Mouse (Mus musculus): ENCODE data around the gene Fosb.

Gene Fosb

GRCm38 (mm10) chr7:19279052-19279451 lies 30.8 kb downstream of the Fosb start:
- DNase-seq = no peak

DNA sequence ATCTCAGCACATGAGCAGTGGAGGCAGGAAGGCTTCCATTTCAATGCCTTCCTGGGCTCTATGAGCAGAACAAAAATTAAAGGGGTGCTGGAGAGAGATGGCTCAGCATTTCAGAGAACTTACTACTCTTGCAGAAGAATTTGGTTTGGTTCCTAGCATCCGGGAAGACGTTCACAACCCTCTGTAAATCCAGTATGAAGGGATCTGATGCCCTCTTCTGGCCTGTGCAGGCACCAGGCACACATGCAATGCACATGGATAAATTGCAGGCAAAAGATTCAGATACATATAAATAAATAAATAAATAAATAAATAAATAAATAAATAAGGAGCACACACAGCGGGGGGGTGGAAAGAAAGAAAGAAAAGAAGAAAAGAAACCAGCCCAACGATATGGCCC lies 33.6 kb downstream of the Fosb start:
- DNase-seq = no peak

DNA sequence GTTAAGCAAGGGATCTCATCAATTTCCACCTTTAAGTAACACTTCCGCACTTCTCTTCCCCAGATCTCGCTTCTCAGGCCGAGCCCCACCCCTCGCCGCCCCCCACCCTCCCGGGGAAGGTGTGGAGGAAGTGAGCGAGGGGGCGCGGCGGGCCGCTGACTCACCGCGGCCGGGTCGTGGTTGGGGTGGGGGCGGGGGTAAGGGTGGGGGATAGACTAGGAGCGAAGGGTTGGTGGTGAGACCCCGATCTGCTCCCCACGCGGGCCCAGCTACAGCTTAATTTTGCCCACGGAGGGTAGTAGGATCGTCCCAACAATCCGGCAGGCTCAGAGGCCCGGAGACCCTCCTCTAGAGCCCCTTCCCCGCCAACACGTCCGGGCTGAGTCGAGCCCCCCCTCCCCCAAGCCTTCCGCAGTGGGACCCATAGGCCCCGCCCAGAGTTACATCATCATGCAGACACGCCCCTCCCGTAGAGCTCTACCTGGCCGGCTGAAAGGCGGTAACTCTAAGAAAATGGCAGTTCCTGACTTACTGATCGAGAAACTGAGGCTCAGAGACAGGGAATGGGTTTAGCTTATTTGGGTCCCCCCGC lies 37.6 kb downstream of the Fosb start:
- peak; percentile 64 to 72 for DNase-seq

DNA sequence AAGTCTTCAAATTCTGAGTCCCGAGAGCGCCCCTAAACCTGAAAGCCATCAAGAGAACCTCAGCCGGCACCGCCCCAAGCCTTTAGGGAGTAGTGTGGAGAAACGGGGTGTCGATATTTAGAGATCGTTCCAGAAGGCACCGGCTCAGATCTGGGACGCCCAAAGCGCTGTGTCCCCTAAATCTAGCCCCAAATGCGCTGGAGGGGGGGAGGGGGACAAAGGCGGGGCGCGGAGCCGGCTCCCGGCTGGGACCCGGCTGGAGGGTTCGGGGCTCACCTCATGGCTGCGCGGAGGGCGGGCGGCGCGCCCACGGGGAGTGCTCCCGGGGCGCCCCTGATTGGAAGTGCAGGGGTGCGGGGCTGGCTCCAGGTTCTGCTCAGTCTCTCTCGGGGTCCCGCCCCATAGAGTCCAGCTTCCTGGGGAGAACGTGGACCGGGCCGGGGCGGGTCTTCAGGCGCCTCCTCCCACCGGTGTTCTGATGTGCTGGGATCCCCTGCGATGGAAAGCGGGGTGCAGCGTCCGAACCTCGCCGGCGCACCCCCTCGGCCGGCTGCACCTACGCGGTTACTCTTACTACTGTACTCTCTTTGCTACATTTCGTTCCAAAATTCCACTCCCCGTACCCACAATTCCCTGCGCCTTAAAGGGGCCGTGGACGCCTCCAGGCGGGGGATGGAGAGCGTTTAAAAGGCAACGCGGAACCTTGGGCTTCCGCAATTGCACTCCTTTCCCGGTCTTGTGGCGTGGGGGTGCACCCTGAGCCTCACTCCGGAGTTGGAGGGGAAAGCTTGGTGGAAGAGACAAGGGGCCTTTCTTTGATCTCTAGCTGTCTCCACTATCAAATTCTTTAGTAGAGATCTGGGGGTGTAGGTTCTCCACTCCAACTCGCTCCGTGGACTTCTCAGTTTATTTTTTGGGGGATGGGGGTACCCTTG lies 38.3 kb downstream of the Fosb start, which contains the start of gene Vasp:
Gene Vasp (minus strand): TSS at position 580 of the 935 bp plus-strand sequence.
- DNase-seq = peak; percentile 84 to 88

GRCm38 (mm10) chr7:19270509-19271237 lies 39.2 kb downstream of the Fosb start:
- DNase-seq = no peak

DNA sequence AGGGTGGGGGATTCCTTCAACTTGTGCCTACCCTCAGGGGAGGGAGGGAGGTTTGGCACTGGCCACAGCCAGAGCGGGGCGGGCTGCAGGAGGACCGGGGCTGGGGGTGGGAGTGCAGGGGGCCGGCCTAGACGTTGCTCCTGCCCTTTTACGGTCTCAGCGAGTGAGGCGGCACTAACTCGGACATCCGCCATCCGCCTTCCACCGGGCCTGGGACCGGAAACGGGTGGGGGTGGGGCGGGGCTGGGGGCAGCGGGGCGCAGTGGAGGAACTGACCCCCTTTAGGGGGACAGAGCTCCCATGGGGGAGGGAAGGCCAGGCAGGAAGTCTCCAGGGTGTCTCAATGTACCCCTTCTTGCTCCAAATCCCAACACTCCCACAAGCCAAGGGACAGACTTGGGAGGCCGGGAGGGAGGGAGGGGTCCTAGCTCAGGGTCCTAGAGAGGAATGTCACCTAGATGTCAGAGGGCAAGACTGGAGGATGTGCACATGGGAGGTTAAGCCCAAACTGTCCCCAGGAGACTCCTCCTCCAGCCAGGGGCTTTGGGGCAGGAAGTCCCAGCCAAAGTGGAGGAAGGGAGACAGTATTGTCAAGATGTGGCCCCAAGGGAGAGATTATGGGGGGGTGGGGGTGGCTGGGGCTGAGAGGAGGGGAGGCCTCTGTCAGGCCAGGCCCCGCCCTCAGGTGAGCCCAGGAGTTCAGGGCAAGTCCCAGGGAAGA lies 40.0 kb downstream of the Fosb start:
- peak in 1 of 2 experiments; percentile 27 for DNase-seq

GRCm38 (mm10) chr7:19268993-19269681 lies 40.7 kb downstream of the Fosb start:
- DNase-seq = no peak

DNA sequence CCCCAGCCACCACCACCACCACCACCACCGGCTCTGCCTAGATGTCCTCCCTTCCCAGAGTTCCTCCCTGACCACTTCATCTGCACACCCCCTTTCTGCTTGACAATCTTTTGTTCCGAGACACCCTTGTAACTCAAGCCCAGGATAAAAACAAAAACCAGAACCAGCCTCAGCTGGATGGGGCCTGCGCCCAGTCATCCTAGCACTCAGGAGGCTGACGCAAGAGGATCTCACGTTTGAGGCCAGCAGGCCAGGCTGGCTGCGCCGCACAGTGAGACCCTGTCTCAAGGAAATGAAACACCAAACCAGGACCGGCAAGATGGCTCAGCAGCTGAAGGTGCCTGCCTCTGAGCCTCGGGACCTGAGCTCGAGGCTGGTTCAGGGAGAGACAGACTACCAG lies 42.8 kb downstream of the Fosb start:
- no peak for DNase-seq

- peak in 1 of 2 experiments; percentile 46 for DNase-seq
Measured at GRCm38 (mm10) chr7:19265928-19266822, 43.7 kb downstream of the Fosb start.

DNA sequence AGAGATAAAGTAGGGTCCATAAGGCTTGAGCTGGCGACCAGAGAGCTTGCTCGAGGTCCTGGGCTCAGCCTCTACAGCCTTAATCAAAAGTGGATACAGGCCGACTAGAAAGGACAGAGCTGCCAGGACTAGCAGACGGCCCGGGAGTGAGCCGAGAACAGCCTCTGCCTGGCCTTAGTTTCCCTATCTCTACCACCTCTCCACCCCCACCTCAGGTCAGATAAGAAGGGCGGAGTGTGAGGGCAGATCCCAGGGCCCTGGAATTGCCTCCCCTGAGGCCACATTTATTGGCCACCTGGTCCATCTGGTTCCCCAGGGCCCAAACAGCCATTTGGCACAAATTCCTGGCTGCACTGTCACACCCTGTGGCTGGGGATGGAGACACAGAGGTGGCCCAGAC lies 44.7 kb downstream of the Fosb start:
- peak; percentile 45 to 54 for DNase-seq

- peak in 1 of 2 experiments; percentile 45 for DNase-seq
Measured at GRCm38 (mm10) chr7:19258336-19258735, 51.5 kb downstream of the Fosb start.

GRCm38 (mm10) chr7:19257390-19258022 lies 52.3 kb downstream of the Fosb start:
- DNase-seq = no peak

GRCm38 (mm10) chr7:19256567-19256966 lies 53.3 kb downstream of the Fosb start:
- DNase-seq = no peak

GRCm38 (mm10) chr7:19255395-19255794 lies 54.5 kb downstream of the Fosb start:
- DNase-seq = no peak

- no peak for DNase-seq
Measured at GRCm38 (mm10) chr7:19253437-19253836, 56.4 kb downstream of the Fosb start.

All from cerebellum, postnatal 36 days (tissue).